Mouse (Mus musculus): Measurements from ENCODE around the gene Agtpbp1.

DNA sequence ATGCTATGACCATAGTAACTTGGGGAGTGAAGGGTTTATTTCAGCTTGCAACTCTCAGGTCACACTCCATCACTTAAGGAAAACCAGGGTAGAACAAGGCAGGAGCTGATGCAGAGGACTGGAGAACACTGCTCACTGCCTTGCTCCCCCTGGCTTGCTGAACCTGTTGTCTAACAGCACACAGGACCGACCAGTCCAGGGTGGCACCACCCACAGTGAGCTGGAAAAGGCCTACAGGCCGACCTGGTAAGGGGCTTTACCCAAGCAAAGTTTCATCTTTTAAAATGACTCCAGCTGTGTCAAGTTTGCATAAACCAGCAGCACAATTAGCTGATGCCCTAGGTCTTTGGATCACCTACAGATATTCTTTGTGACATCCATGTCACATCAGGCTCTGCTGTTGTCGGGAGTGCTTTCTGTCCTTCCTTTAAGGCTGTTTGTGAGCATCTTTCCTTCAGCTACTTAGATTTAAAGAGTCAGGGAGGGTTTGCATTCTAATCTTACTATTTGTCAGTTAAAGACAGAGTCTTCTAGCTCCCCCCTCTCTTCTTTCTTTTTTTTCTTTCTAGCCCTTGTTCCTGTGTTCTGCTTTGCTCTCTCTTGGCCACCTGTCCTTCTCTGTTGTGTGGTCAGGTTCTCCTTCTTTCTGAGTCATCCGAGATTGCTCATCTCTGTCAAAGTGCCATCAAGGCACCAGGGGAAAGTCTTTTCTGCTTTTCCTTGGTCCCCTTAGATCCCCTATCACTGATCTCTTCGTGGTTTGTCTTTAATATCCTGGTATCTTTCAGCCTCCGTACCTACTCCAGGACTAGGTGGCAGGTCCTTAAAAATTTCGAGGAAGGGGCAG lies 36.8 kb upstream of the Agtpbp1 start:
- TF ChIP-seq CTCF (IDR thresholded peaks at IDR 0.05; ENCODE audit: borderline replicate concordance, extremely low read depth, insufficient read depth, insufficient read length) (no peak), POLR2A (IDR thresholded peaks at IDR 0.05; ENCODE audit: borderline replicate concordance, extremely low read depth, insufficient read depth, insufficient read length, poor library complexity, severe bottlenecking) (no peak)

Measured in brain, embryonic 14.5 days (tissue).